Mouse (Mus musculus) brain, embryonic 14.5 days (tissue): ENCODE measurements around the gene Lypd6.

Experiments
- CTCF ChIP-seq: fragments of 200-500 bp; IDR thresholded peaks from 2 replicates; pipeline ENCODE4 v1.5.1; 2012; ENCODE audit warnings: inconsistent platforms, mild to moderate bottlenecking, moderate library complexity, borderline replicate concordance; ENCODE audit not compliant: insufficient read depth, insufficient read length; ENCODE audit errors: extremely low read depth
- POLR2A ChIP-seq: fragments of 200-500 bp; IDR thresholded peaks from 2 replicates; pipeline ENCODE4 v1.6.1; 2012; ENCODE audit warnings: mild to moderate bottlenecking, inconsistent platforms, borderline replicate concordance; ENCODE audit not compliant: poor library complexity, insufficient read depth, insufficient read length, severe bottlenecking; ENCODE audit errors: extremely low read depth

- no peak for TF ChIP-seq POLR2A
- TF ChIP-seq CTCF, result no peak
Measured at GRCm38 (mm10) chr2:50053893-50054292, 12.3 kb upstream of the Lypd6 start.
